Mouse (Mus musculus): ENCODE measurements at regions not wholly inside any gene's neighbourhood (a gene's known extent, or its start where the extent isn't known, plus 50 kb on each side); places are given as distances from the start of the nearest gene placed in this dataset.

DNA sequence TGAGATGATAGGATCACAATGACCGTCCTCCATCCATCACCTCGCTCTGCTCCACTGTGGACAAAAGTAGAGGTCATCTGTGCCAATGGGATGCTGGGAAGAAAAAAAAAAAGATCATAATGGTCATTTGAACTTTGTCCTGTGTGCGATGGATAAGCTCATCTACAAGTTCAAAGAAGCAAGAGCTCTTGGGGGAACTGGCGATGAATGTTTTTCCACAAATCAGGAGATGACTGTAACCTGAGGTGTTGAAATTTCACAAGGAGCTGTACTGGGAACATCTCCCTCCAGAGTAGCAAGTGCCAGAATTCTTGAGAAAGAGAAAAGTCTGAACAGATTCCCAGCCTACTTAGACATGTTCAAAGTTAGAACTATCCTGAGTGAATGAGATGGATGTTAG lies 287.0 kb downstream of the Tns3 start:
- DNase-seq (ENCODE audit: low read depth, low spot score), result no peak

DNA sequence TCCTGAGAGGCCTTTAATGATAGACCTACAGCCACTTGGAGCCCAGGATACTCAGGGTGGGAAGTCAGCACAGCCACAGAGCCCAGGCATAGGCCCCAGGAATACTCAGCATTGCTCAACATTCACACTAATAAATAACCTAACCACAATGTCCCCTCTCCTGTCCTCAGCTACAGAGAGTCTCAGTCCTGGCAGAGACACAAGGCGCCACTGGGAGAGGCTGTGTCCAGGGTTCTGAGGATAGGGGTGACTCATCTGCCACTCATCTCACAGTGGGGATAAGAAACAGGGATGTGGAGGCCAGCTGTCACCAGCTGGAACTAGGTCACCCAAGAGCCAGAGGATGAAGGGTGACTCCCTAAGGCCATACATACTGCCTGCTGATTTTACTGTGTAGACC lies 298.8 kb downstream of the Tns3 start:
- no peak for DNase-seq (ENCODE audit: low read depth, low spot score)

DNA sequence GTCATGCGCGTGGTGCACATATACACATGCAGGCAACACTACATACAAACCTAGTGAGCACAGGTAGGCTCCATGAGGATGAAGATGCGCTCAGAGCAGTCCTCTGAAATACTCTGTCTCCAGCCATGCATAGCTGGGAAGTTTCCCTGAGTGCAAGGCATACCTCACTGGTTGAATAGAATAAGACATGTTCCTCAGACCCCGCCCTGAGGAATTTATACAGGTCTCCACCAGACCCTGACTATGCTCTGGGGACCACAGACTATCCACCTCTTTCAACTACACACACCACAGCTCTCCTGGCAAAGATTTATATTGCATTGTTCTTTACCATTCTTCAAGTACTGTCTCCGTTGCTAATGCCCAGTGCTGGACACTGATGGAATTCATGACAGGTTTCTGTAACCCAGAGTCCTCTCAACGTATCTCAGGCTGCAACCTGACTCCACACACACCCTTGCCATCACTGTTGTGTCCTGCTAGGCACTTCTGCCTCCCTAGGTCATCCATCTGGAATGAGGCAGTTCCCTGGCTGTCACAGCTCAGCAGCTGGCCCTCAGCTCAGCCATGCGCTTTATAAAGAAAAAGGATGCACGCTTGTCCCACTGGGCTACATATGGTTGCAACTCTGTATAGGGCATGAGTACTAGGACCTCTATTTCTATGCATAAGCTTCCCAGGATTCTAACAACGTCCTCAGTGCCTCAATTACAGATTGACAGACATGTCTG lies 299.5 kb downstream of the Tns3 start:
- DNase-seq (ENCODE audit: low read depth, low spot score), result peak; percentile 8

DNA sequence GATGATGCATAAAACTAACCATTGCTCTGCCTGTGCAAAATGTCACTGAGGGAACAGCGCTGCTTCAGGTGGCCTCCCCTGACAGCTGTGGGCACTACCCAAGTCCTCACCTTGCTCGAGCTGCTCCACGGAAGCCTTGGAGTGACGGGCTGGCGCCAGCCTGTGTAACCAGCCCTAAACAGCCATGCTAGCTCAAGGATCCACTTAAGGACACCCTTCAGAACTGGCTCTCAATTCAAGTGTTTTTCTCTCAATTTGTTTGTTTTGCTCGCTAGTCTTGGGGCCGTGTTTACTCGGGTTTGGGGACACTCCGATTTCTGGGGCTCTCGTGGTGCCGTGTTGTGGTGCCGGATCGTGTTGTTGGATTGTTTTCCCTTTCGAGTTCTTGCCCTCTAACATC lies 319.4 kb downstream of the Tns3 start:
- no peak for DNase-seq (ENCODE audit: low read depth, low spot score)

DNA sequence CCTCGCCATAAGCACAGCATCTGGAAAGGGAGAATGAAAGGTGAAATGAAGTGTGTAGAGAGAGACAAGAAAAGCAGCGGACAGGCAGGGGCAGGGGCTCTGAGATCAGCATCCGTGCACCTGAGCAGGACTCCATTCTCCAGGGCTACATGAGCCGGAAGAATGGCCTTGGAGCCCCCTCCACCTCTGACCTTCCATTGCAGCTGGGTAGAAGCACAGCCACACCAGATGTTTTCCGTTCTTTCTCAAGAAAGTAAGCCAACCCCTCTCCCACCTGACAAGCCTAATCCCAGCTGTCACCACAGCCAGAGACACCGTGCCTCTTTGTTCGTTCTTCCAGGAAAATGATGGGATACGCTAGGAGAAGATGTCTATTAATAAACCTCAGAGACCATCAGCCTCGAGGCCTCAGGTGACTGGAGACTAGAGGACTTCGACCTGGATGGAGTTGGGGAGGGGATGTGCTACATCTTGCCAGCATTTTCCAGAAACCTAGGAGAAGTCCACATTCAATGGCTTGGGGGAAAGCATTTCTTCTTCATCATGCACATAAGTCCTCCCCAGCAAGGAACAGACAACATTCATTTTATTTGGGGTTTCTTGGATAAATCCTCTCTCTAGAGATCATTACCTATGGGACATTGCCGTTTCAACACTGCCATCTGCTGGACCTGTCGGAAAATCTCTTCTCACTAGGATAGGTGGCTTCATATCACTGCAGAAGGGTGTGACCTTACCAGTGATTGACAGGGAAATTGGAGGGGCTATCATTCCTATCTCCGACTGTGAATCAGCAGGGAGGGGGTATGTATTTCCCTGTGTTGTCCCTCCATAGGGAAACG lies 361.8 kb downstream of the Tns3 start:
- DNase-seq (ENCODE audit: low read depth, low spot score), result peak; percentile 57

DNA sequence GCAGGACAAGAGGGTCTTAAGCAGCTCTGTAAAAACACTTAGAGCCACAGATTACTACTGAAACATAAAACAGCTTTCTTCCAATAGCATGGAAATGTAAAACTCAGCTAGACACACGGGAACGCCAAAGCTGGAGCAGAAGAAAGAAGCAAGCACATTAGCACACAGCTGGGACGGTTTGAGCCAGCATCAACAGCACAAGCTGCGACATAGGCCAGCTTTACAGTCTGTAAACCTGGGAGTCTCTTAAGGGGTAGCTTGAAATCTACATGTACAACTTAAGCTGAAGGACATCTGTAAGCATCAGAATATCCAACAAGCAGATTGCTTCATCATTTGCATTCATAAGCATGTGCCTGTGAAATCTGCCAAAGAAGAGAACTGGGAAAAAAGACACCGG lies 366.9 kb downstream of the Tns3 start:
- no peak for DNase-seq (ENCODE audit: low read depth, low spot score)

DNA sequence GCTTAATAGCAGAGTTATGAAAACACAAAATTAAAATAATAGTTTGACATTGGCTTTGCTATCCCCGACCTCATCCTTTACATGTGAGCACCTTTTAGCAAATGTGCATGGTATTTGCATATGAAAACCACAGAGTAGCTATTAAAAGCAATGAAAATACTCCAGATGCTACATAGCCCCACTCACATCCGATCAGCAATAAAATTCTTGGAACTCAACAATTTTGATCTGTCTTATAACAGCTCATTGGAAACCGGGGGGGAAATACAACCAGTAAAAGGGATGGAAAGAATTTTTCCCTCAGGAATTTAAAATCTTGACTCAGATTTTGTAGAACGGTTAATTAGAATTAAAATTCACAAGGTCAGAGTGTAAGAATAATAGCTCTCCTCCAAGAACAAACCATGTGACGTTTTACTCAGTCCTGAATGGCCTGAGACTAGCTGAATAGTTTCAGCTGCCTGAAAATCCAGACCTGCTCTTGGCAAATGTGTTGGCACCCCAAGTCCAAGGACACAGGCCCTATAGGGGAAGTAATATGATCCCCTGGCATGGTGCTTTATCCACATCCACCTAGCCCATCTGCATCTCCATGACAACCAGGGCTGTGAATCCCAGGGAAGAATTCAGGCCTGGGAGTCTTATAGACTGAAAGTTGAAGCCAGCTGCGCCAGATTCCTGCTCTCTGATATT lies 370.9 kb downstream of the Tns3 start:
- DNase-seq (ENCODE audit: low read depth, low spot score), result peak; percentile 56

DNA sequence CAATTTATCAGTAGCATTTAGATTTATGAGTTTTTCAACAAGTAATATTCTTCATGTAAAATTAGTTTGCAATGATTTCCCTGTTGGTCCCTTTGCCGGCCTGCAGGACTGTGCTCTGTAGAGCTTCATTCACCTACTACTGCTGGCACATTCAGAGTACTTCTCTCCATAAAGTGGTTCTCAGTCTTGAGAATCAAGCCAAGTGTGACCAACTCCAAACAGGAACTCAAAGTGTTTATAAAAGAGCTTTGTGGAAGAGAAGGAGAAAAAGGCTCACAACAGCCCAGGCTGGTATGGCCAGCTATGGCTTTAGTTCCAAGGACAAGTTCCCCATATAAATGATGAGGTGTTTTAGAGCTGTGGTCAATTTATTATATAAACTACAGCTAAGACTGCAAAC lies 379.1 kb downstream of the Tns3 start:
- no peak for DNase-seq (ENCODE audit: low read depth, low spot score)

DNA sequence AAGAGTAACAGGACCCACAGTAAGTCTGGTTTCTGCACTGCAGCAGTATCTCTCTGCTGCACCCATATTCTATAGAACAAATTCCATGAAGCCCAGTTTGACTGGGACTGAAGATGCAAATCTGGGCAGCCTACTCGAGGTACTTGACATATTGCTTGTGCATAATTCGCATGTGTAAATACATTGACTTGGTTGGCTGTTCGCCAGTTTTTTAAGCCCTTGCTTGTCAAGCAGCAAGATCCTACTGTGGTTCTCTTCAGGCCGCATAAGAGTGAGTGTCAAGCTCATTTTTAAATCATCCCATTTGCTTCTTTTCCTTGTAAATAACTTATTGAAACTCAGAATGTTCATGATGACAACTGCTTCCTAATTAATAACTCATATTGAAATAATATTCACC lies 389.1 kb downstream of the Tns3 start:
- DNase-seq (ENCODE audit: low read depth, low spot score), result no peak

DNA sequence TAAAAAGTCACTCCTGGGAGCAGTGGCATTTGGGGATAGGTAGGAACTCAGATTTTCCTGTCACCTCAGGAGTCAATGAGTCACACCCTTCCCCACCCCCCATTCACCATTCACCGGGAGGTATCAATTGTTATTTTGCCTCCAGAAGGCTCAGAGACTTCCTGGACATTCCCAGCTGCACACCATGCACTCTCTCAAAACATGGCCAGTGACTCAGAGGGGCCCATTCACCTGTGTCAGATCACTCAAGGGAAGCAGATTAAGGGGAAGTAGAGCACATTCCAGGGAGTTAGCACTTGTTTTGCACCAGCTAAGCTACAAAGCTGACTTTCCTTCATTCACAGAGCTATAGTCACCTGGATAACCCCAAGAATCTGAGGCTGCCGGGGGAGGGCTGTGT lies 395.2 kb downstream of the Tns3 start:
- no peak for DNase-seq (ENCODE audit: low read depth, low spot score)

DNA sequence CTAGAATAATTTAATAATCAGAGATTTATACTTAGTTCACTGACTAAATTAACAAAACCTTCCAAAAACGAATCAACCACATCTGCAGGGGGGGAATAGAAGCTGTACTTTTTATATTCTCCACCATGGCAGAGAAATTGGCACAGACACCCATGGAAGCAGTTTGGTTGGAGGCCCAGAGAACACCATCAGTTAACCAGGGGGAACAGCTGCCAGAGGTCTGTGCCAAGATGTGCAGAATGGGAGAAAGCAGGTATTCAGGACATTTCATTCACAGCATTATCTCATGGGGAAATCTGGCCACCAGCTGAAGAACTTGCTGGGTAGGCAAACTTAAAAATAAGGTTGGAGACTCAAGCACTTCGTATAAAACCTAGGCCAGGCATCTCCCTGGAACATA lies 410.3 kb downstream of the Tns3 start:
- no peak for DNase-seq (ENCODE audit: low read depth, low spot score)

DNA sequence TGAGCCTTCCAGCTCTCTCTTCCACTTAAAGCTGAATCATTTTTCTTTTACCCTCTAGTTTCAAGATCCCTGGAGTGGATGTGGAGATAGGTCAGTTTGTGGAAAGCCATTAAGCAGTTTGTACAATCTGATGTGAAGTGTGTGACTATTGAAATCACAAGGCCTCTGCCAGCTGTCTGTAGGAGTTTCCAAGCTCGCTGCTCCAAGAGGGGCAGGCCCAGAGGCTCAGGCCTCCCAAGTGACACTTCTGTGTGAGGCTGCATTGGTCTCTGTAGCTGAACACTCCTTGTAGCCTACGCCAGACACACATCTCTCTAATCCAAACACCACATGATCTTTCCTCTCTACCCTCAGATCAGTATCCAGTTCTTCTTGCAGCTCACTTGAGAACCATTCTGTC lies 413.0 kb downstream of the Tns3 start:
- no peak for DNase-seq (ENCODE audit: low read depth, low spot score)

DNA sequence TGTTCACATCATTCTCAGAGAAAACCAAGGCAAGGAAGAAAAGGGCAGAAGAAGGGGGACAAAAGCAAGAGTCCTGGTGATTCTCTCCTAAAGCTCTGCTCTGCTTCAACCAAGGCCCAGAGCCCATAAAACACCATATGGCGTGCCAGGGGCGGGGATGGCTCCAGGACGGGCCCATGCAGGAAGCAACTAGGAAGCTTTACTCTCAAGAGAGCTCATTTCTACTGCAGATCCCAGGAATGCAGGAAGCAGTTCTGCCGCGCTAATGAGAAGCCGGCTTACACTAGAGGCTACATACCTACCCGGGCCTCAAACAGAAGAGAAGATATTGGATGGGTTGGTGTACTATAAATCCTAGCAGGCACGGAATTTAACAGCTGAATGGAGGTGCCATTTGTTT lies 414.9 kb downstream of the Tns3 start:
- no peak for DNase-seq (ENCODE audit: low read depth, low spot score)

DNA sequence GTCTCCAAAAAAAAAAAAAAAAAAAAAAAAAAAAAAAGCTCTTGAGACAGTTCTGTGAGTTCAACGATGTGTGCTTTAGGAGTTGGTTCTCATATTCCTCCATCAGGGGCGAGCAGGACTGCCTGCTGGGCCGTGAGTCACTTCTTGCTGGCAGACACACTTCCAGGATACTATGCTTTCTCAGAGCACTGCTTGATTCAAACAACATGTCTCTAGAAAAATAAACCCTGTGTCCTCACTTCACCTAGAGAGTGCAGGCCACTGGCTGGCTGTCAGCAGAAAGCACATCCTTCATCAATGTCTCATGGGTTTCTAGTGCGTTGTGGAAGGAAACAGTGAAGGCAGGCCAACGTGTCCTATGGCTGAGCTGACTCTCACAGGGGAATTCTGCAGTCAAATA lies 416.8 kb downstream of the Tns3 start:
- DNase-seq (ENCODE audit: low read depth, low spot score), result no peak

DNA sequence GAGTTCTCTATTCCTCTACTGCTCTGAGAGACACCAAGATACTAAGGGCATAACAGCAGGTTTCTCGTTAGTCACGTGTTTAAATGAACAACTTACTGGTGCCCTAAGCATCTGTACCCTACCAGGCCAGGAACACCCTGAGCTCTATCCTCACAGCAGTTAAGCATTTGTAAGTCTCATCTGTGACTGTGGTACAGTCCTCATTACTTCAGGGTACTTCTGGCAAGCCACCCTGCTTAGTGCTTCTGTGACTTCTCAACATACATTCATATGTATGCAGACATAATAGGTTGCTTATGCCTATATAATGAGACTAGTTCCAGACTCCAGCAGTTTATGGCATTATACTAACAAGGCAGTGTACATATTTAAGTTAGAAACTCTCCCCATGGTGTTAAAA lies 417.3 kb downstream of the Tns3 start:
- no peak for DNase-seq (ENCODE audit: low read depth, low spot score)

DNA sequence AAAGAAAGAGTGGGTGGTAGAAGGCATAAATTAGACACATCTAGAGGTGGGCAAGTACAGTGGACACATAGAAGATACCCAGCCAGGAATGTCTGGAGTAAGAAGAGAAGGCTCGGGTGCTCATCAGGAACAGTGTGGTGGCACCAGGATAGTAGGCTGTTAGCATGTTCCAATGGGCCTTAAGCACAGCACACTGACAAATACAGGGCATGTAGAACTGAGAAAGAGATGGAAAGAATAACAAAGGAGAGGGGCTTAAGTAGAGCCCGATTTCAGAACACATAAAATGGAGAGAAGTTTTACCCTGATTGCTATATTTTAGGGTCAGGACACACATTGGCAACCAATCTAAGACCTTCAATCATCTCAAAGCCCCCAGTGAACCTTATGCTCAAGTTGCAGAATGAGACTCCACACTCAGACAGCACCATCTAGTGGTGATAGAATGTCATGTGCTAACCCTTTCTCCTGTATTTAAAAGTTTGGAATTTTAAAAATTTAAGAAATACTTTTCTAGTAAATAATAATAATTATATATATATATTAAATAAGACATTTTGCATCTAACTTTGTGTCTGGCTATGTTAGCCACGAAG lies 418.8 kb downstream of the Tns3 start:
- peak; percentile 52 for DNase-seq (ENCODE audit: low read depth, low spot score)

DNA sequence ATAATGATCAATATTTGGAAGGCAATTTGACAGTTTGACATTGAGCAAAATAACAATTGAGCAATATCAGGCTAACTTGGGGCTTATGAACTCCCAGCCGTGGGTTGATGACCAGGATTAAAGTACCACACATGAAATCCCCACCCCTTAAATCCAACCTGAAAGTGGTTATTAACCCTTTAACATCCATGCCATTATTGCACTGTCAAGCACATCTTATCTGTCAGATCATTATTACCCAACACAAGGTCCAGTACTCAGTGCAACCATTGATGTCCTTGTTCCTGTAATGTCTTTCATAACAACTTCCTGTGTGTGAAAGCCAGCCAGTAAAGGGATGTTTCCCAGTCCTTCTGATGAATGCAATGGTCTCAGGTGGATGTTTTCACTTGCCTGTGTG lies 425.8 kb downstream of the Tns3 start:
- no peak for DNase-seq (ENCODE audit: low read depth, low spot score)

DNA sequence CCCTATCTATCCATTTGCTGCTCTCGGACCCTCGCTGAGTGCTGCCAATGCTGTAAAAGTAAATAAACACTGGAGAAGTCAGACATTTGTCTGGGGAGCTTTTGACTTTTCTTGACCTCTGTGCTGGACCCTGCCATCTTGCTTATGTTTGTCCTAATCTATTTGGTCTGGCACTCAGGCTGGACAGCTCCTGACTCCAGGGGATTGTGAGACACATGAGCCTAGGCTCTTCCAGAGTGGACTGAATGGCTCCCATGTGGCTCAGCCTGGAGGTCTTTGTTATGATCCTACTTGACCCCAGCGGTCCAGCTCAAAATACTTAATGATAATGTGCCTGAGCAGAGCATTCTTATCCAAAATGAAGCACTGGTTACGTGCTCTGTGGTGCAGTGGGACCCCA lies 426.8 kb downstream of the Tns3 start:
- peak; percentile 26 for DNase-seq (ENCODE audit: low read depth, low spot score)

DNA sequence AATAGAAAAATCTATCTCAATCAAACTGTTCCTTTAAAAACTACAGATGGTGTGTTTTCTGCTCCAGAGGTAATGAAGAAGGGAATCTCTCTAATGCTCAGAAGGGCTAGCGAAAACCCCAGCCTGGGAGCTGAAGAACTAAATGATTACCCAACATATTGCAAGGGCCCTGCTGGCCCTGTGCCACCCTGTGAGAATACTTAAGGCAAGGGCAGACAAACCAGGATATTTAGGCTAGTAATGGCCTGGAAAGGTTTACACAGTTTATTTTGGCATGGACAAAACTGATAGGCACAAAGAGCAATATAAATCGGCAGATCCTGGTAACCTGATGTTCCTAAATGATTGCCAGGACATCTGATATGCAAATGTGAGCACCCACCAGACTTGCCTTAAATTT lies 428.3 kb downstream of the Tns3 start:
- no peak for DNase-seq (ENCODE audit: low read depth, low spot score)

DNA sequence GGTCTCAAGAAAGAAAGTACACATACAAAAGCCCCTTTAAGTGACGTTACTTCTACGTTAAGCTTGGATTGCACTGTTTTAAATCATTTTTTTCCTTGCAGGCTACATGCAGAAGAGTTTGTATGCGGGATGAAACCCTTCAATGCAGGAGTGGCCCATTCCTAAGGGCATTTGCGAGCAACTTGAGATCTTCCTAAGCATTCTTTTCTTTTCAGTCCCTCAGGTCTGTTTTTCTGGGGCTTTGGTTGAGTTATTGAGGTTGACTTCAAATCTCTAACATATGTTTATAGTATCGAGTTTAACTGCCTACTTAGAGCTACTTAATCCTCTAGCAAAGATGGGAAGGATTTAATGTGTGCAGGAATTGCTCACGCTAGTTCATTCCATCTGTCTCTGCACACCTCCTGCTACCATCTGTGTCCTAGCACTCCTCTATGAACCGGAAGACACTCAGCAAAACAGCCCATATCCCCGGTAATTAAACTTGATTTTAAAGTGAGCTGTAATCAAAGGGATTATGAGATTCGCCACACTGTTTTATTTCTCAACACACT lies 431.6 kb downstream of the Tns3 start:
- no peak for DNase-seq (ENCODE audit: low read depth, low spot score)

DNA sequence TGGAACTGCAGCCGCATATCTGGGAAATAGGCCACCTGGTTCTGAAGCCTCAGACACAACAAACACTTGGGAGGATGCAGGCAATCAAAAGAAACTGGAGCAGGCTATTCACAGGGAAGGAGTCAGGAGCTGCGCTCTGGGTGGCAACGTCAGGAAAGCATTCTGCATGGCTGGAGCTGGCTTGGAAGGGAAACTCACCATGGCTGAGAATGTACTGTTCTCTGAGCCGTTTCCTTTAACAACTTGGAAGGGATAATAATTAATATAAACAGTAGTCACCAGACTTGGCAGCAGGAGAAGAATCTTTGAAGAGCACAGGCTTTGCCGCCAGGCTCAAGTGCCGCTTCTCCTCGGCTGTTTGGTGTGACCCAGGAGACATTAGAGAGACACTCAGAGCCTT lies 434.5 kb downstream of the Tns3 start:
- DNase-seq (ENCODE audit: low read depth, low spot score), result no peak

Data from mesoderm, embryonic 11.5 days (tissue).